Mouse (Mus musculus) cerebral cortex, adult 2 months (tissue): Measurements from ENCODE around the gene Itga8.

ENCODE experiments used
- whole genome bisulfite sequencing: fragments of 180-500 bp; shearing (Covaris S2); methylation state at CpG from one replicate; pipeline ENCODE4 v1.1.7; 2018; 5-methylcytosine and 5-hydroxymethylcytosine counted together

Itga8 gene

DNA sequence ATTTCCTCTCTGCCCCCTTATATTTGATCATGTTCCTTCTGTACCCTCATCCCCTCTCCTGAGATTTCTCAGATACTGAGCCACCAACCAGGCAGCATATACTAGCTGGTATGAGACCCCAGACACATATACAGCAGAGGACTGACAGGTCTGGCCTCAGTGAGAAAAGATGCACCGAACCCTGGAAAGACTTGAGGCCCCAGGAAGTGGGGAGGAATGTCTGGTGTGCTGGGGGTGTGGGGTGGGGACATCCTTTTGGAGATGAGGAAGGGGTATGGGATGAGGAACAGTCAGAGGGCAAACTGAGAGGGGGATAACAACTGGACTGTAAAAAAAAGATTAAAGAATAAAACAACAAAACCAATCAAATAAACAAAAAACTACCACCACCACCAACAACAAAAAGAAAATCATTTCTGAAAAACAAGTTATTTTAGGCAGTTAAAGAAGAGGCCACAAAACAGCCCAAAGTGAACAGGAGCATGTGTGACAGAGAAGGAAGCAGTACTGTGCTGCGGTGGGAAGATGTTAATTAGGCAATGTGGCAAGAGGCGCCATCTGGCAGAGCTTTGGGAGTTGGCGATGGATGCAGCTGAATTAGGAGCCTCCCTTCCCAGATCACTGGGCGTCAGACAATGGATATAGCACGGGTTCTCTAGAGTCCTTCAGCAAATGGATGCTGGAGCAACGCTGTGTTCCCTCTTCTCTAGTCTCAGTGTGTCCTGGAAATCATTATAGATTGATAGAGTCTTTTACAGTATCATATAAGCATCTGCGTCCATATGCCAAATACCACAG lies 9.5 kb downstream of the Itga8 start:
- 29% methylated on average over 8 of the region's 8 CpGs for WGBS

DNA sequence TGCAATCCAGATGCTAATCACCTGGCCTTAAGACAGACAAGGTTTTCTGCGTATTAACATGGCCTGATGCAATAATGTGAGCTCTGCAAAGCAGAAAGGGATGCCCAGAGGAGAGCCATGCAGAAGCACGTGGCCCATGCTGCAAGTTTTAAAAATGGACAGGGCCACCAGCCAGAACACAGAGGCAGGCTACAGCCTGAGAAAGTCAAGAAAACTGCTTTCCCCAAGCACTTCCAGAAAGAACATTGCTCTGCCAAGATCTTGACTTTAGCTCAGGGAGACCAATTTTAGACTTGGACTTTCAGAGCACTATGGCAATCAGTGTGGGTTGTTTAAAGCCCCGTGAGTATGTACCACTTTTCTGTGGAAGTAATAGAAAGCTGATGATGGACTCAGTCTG lies 11.5 kb downstream of the Itga8 start:
- 55% methylated on average over 3 of the region's 3 CpGs for WGBS

DNA sequence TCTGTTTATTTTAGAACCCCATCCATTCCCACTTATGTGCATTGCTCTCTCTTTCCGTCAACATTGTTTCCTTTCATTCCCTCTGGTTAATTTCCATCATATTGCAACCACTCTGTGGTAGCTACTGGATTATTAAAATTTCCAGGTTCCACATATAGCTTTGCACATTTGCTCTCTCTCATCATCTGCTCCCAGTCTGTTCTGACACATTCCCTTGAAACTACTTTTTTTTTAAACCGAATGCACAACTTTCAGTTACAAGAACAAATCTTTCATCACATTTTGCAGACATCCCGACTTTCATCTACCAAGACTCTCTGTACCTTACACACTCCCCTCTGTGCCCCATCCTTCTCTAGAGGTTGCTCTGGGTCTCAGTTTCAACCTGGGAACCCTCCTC lies 13.9 kb downstream of the Itga8 start:
- WGBS = 52% methylated on average over 3 of the region's 3 CpGs

DNA sequence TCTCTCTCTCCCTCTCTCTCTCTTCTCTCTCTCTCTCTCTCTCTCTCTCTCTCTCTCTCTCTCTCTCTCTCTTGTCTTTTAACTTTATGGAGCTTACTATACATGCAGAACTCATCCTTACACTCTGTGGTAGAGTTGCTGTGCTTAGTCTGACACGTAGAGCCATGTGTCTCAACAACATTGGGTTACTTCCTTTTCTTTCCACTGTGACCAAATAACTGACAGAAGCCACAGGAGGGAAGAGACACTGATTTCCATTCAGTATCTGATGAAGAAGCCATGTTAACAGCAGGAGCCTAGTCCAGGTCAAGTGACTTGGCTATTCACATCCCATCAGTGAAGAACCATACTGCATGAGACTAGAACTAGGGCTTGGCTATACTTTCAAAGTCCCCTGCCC lies 21.1 kb downstream of the Itga8 start:
- WGBS = 68% methylated on average over 1 of the region's 1 CpGs

DNA sequence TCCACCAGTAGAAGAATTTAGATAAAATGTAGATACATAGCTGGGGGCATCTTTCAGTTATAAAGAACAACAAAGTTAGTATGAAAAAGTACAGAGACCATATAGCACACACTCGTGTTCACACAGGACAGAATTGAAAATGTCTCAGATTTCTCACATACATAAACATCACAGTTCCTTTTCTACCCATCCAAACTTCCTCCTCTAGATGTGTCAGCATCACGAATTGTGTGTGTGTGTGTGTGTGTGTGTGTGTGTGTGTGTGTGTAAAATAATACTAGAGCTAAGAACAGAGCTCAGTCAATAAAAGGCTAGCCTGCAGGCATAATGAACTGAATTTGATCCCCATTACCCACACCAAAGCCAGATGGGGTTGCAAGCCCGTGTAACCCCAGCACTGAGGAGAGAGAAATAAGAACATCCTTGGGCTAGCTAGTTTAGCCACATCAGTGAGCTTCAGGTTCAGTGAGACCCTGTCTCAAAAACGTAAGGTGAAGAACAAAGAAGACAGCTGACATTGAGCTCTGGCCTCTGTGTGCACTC lies 22.6 kb downstream of the Itga8 start:
- 63% methylated on average over 4 of the region's 4 CpGs for WGBS

DNA sequence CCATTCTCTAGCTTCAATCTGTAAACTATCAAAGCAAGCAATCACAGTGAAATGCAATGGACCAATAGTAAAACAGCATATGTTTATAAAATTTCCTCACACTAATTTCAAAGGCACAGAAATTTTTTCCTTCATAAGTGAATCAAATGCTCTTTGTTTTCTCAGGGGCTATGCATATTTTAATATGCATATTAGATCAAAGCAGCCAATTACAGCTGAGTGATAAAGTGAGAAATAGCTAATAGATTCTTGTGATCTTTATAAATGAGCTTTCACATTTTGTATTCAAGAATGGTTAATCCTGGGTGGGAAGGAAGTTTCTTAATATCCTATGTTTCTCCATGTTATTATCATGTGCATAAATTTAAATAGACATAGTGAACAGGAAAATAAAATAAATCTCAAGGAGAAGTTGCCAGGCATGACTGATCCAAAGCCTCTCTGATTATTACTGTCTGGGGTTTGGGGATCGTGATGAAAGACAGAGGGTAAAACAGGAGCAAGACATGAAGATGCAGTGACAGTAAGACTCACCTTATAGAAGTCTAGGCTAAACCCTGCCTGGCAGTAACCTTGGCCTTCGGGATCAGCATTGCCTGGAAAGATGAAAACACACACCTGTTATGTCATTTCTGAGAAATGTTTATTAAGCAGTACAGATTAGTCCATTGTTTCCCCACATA lies 44.9 kb downstream of the Itga8 start:
- WGBS = 83% methylated on average over 2 of the region's 2 CpGs

DNA sequence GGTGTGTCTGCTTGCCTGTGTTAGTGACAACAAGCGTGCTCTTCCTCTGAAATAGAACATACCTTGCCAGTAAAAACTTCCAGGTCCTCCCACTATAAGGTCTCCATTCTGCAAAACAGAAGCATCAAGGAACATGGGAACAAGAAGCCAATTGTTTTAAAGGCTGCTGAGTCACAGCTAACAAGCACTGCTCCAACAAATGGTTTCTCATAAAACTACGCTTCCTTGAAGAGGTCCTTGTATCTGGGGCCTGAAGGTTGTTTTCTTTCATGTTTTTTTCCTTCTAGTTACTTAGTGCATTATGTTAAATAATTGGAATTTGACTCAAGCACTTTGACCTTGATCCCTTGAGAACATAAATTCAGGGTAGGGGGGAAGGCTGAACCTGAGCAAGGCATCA lies 45.8 kb downstream of the Itga8 start:
- WGBS = 77% methylated on average over 2 of the region's 2 CpGs

DNA sequence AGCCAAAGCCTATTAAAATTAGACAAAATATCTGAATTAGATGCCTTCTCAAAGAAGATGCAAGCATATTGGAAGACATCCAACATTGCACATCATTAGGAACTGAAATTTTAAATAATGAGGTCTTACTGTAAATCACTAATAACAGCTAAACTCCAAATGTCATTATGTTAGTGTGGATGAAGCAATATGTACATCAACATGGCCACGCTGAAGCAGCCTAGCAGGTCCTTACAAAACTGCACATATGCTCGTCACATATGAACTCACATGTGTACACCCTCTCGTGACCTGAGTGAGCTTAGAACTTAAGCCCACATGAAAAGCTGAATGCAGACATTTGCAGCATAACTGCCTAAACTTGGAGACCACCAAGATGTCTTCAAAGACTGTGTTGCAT lies 66.4 kb downstream of the Itga8 start:
- WGBS = 89% methylated on average over 3 of the region's 3 CpGs

DNA sequence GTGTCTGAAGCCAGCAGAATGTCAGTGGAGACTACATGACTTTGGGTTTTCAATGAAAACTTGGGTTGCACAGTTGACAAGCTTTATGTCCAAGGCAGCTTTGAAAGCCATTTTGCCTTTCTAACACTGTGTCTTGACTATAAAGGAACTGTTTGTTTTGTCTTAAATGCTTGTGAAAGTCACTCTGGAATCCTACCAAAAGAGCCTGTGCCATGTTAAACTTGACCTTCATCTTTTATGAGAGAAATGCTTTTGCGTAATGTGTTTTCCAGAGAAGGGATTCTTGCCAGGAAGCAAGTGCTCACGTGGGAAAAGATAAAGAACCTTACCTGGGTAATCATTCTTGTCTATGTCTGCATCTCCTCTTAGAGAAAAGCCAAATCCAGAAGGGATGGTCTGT lies 72.0 kb downstream of the Itga8 start:
- 87% methylated on average over 2 of the region's 2 CpGs for WGBS

DNA sequence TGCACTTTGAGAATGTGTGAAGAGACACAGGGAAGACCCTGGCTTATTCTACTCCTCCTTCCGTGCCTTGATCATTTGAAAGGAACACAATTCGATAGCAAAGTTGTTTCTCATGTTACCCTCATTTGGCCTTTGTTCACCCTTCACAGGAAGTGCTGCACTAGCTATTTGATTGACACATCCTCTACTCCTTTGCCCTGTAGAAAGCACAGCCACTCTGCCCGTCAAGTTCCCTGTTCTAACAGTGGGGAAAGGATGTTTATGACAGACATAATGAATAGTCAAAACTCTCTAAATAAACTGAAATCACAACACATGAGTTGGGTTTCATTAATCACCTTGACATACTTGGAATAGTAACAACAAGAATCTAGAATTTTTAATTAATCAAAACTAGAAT lies 73.4 kb downstream of the Itga8 start:
- WGBS = 69% methylated on average over 3 of the region's 3 CpGs

DNA sequence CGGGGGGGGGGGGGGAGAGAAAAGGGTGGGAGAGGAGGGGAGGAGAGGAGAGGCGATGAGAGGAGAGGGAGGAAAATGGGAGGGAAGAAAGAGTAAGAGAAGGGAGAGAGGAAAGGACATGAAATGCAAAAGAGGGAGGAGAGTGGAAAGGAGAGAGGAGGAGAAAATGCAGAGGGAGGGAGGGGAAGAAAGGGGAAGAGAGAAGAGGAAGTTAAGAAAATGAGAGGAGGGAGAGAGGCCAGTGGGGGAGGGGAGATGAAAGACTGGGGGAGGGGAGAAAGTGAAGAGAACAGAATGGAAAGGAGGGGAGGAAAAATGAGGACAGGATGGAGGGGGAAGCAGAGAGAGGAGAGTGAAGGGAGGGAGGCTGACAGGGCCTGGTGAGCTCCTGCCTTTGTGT lies 74.5 kb downstream of the Itga8 start:
- WGBS = 49% methylated on average over 2 of the region's 2 CpGs

DNA sequence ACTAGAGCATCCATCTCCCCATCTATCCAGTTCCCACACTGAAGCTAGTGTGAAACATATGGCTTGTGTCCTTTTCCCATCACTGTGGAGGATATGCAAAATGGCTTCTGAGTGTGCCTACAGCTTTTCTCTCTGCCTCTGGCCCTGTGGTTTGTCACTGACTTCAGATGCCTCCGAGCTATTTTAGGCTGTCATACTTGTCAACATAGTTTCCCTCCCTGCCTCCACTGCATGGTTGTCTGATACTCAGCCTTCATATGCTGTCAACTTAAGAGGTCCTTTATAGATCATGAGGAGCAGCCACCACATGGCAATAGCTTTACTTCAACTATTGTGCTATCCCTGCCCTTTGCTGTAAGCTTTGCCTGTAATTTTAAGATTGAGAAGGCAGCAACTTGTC lies 75.4 kb downstream of the Itga8 start:
- WGBS = 65% methylated on average over 1 of the region's 1 CpGs

DNA sequence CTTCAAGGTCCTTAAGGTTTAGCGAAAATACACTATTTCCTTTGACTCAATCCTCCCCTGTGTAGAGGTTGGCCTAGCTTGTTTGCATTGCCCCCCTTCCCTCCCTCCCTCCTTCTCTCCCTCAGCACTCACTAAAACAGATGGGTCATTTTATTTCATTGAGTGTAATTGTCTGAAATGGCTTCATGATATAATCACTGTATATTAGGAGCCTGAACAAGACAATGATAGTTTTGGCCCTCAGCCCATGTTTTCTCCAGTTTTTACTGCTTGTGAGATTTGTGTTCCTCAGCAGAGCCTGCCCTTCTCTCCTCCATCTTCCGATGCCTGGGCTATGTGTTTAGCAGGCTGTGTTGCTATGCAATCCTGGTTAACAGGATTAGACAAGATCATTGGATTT lies 80.1 kb downstream of the Itga8 start:
- WGBS = 76% methylated on average over 2 of the region's 2 CpGs

DNA sequence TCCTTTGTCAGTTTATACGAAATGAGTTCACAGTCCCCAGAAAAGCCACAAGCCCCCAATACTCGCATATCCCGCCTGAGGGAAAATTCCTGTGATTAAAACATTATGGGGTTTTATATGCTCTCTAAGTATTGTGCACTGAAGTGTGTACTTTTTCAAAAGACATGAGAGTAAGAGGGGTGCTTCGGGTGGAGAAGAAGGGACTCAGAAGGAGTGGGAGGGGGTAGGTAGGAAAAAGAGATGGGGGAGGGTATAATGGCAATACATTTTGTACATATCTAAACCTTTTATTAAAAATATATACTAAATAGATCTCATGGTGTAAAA lies 88.3 kb downstream of the Itga8 start:
- 75% methylated on average over 4 of the region's 4 CpGs for WGBS

DNA sequence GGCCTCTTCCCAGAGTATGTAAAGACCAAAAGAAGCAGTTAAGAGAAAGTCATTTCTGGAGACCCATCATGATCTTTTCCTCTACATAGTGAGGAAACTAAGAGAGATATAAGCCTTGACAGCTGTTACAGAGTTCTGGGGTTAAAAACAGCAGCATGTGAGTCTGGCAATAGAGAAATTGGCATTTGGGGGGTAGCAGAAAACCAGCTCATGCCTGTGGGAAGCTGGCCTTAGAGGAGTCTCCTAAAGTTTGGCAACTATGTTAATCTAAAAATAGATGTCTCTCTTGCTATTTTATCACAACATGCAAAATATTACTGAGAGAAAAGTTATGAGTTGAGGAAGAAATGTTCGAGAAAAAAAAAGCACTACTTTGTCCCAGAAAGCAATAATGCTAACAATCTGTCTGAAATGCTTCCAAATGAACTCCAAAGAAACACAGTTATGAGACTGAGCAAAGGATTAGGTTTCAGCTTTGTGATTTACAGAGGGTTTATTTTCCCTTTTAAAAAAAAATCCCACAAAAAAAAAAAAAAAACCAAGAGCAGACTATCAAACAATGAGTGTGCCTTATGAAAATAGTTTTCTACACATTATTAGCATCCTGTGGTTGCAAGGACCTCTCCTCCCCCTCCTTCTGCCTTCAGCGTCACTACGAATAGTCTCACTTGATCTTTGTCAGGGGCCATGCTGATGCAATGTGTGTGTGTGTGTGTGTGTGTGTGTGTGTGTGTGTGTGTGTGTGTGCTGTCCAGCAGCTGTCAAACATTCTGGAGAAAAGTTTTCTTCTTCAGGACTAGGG lies 88.9 kb downstream of the Itga8 start:
- 52% methylated on average over 3 of the region's 3 CpGs for WGBS

DNA sequence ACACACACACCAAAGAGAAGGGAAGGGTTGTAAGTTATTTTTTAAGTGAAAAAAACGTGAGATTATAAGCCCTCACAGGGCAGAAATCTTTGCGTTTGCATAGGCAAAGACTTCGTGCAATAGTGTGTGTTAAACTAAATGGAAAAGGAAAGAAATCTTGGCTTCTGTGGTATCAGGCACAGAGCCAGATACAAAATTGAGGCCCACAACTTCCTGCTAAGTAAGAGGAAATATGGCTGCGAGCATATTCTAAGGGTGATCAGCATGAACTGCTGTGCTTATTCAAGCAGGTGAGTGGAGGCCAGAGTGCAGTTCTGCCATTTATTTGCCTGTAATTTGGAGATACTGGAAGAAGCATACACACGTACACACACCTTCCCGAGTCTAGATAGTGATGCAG lies 93.6 kb downstream of the Itga8 start:
- 67% methylated on average over 6 of the region's 6 CpGs for WGBS

DNA sequence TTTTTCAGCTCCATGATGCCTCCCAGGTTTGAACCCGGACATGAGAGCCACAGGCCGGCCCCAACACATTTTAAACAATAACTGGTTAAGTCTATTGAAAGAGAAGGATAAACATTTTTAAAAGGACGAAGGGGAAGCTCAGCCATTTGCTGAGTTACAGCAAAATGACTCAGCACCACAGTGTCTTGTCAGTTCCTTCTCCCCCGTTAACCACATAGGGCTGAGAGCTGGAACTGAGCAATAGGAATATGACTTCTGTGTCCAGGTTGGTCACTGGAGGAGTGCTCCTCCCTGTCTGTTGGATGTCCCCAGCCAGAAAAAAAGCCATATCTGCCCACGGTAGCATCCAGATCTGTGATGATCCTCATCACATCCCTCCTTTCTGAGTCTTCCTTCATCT lies 95.4 kb downstream of the Itga8 start:
- WGBS = 72% methylated on average over 5 of the region's 5 CpGs

DNA sequence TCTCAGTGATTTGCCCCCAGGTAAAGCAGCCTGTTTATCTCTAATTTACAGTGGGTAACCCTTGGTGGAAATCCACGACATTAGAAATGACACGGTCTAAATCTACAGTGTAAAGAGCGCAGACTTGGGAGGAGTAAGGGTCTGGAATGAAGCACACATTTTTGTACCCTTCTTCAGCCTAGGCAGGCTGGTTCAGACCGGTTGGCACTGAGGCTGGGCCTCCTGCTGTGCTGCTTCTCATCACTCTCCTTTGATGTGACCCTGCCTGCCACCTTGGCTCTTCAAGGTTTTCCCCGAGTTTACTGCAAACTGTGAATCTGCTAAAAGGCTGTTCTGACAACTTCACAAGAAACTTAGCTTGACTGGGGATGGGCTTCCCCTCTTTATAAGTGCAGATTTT lies 95.8 kb downstream of the Itga8 start:
- WGBS = 80% methylated on average over 5 of the region's 5 CpGs

DNA sequence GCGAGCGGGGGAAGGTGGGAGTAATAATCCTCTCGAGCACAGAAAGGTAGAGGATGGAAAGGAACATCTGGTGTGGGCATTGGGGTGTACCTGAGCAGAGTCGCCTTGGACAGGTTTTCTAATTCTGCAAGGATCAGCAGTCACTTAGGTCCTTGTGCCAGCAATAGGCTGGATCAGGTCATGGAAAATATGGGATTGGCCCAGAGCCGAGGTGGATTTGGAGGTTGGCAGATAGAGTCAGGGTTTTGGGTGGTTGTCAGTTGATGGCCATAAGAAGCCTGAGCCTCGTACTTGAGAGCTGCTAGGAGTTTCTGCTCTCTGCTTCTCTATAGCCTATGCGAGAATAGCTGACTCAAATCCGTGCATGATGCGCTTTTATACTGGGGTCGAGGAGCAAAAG lies 98.5 kb downstream of the Itga8 start:
- WGBS = 91% methylated on average over 10 of the region's 10 CpGs

DNA sequence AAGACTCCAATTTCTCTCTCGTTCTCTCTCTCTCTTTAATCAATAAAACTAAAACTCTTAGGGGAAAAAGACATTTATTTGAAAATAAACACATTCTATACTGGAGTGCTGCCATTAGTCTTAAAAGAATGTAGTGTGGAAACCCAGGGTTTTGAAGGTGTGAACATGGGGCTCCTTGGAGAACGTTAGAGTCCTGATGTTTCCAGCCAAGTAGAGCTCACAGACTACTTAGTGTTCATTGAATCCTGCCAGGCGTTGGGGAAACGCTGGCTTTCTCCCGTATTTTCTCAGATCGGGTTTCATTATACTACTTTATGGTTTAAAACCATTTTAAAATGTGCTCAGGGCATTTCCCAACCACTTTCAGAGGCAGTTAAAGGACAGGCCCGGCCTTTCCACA lies 103.0 kb downstream of the Itga8 start:
- 69% methylated on average over 7 of the region's 7 CpGs for WGBS

DNA sequence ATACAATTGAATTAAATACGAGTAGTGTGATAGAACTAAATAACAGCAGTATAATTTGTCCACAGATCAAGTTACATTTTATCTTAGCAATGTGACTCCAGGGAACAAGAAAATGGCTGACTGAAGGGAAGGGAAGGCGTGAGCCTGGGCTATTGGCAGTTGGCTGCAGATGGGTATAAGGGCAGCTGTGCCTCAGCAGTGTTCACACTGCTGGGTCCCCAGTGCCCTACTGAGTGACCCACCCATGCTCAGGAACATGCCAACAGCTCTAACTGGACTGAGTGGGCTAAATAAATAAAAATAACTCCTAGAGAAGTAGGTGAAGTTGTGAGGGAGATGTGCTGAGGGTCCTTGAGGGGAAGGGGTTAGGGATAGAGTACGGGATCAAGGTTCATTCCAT lies 103.5 kb downstream of the Itga8 start:
- 97% methylated on average over 3 of the region's 3 CpGs for WGBS

DNA sequence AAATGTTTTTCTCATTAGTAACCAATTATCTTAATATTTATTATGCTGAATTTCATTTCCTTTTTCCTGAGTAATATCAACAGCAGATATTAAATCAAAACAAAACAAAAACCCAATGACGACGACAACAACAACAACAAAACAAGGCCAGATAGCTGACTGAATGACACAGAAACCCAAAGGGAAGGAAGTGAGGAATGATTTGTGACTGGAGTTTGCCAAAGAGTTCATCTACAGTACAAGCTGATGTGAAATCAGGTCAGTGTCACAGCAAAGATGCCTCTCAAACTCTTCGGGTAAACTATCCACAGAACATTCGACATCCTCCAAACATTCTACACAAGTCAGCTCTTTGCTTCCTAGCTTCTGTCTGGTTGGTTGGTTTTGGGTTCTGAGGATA lies 104.0 kb downstream of the Itga8 start:
- 94% methylated on average over 4 of the region's 4 CpGs for WGBS

DNA sequence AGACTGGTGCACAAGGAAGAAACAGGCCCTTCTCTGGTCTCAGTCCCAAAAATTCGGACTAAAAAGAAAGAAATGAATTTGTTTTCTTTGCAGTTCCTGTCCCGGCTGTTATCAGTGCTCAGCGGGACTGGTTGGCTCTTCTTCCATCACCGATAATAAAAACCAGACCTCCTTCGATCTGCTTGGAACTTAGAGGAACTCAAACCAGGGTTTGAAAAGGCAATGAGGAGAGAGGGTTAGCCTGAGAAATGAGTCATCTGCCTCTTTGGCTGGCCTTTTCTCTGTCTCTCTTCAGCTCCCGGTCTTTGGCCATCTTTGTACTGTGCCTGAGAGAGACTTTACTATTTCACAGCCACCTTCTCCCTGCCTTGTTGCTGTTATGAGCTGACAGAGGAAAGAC lies 112.7 kb downstream of the Itga8 start:
- 73% methylated on average over 6 of the region's 6 CpGs for WGBS
